Mouse (Mus musculus): ENCODE data around the gene Gm10197. TPM values are rescaled to one million over a fixed set of nuclear protein-coding genes. Genes with fewer than 3 reads are reported as not detected.
A peak's percentile ranks its signal among the peaks of the same experiment; 100 is the strongest.

Gene Gm10197
- polyA plus RNA-seq, 1 experiment: not detected

DNA sequence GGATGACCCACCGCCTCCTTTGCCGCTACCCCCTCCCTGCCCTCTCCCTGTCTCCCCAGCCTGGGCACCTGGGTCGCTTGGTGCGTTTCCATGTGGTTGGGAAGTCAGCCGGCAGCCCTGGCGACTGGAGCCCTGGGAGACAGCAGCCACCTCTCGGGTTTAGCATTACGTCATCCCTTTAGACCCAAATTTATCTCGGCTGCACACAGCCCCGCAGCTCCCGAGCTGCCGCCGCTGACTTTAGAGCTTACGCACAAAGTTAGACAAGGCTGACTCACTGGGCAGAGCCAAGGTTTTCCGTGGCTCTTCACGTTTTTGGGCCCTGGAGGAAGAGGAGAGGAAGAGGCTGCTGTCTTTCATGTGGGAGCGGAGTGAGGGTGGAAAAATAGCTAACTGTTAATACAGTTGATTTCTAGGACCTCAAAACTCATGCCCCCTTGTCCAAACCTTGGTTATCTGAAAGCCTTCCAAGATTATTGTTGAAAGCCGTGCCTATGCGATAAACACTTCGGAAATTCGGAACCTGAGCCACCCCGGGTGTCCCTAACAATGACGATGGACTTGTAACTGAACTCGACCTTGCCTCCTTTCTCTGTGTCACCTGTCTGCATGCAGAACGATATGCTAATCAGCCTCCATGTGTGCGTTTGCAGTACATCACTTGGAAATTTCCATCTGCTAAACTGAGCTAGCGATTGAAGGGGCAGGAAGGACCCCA is 45.8 kb downstream of the Gm10197 start:
- DNase-seq (ENCODE audit: low read depth): peak; percentile 79
- TF ChIP-seq CTCF (IDR thresholded peaks at IDR 0.05; ENCODE audit: borderline replicate concordance, extremely low read depth, insufficient read depth, insufficient read length): no peak
- no peak for TF ChIP-seq POLR2A (IDR thresholded peaks at IDR 0.05; ENCODE audit: borderline replicate concordance, extremely low read depth, insufficient read depth, insufficient read length, poor library complexity, severe bottlenecking)

DNA sequence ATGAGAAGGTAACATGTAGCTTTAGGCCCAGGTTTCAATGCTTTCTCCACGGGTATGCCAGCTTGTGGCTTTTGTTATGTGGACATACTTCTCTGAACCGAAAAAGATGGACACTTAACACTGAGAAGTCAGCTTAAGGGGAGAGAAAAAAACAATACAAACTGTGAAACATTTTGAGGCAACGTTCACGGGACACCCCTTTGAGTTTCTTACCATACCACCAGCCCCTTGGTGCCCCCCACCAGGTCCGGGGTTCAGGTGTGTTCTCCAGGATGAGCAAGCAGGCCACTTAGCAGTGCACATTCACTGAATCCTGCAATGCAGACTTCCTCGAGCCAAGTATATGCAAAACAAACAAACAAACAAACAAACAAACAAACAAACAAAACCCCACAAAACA is 46.7 kb downstream of the Gm10197 start:
- TF ChIP-seq CTCF (IDR thresholded peaks at IDR 0.05; ENCODE audit: borderline replicate concordance, extremely low read depth, insufficient read depth, insufficient read length): no peak
- no peak for TF ChIP-seq POLR2A (IDR thresholded peaks at IDR 0.05; ENCODE audit: borderline replicate concordance, extremely low read depth, insufficient read depth, insufficient read length, poor library complexity, severe bottlenecking)

DNA sequence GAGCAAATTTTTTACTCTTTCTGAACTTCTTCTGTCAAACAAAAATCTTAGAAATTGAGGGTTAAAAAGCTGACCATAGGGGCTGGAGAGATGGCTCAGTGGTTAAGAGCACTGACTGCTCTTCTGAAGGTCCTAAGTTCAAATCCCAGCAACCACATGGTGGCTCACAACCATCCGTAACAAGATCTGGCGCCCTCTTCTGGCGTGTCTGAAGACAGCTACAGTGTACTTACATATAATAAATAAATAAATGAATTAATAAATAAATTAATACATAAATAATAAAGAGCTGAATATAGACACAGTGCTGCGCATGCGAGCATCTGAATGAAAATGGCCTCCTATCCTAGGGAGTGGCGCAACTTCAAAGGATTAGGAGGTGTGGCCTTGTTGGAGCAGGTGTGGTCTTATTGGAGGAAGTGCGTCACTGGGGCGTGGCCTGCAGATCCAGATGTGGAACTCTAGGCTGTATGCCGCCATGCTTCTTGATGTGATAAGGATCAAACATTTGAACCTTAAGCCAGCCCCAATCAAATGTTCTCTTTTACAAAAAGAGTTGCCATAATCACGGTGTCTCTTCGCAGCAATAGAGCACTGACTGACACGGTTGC is 49.0 kb downstream of the Gm10197 start:
- DNase-seq (ENCODE audit: low read depth): no peak
- no peak for TF ChIP-seq CTCF (IDR thresholded peaks at IDR 0.05; ENCODE audit: borderline replicate concordance, extremely low read depth, insufficient read depth, insufficient read length)
- TF ChIP-seq POLR2A (IDR thresholded peaks at IDR 0.05; ENCODE audit: borderline replicate concordance, extremely low read depth, insufficient read depth, insufficient read length, poor library complexity, severe bottlenecking): no peak

More for the DNA sequence above, 46.7 kb downstream of the Gm10197 start:
- no peak for DNase-seq (ENCODE audit: low read depth)

Other genes with a start within 250 kb of the Gm10197 start
- gene Add3, start 231.3 kb downstream of the Gm10197 start, polyA plus RNA-seq (2012; rRNA removed): 17.7 and 22.8 TPM in 2 replicates
- 37.1 and 44.2 TPM in 2 replicates for gene Mxi1, start 61.2 kb downstream of the Gm10197 start, polyA plus RNA-seq (2012; rRNA removed)
- 21.6 and 27.3 TPM in 2 replicates for gene Smndc1, start 18.8 kb upstream of the Gm10197 start, polyA plus RNA-seq (2012; rRNA removed)
- 2.3 and 2.5 TPM in 2 replicates for gene Dusp5, start 157.3 kb upstream of the Gm10197 start, polyA plus RNA-seq (2012; rRNA removed)
- 51.5 and 58.1 TPM in 2 replicates for gene Nutf2-ps1, start 217.3 kb upstream of the Gm10197 start, polyA plus RNA-seq (2012; rRNA removed)
- 28.8 and 42.8 TPM in 2 replicates for gene Smc3, start 228.6 kb upstream of the Gm10197 start, polyA plus RNA-seq (2012; rRNA removed)

Measured in brain, embryonic 14.5 days (tissue).